Mouse (Mus musculus) neural tube, embryonic 13.5 days (tissue): ENCODE results near the gene Il3. TPM values are rescaled to one million over a fixed set of nuclear protein-coding genes. Genes with fewer than 3 reads are reported as not detected.

Experiments used
- ATAC-seq: fragments of 200-750 bp; cut with Nextera tagmentation; 2 replicates; pipeline ENCODE4 v1.8.0; 2017; ENCODE audit warnings: low read depth, mild to moderate bottlenecking, moderate TSS enrichment, moderate library complexity
- H3K27ac ChIP-seq: fragments of 300-500 bp; sonication (generic); replicated peaks from 2 replicates; pipeline ENCODE4 v1.5.1; 2015; ENCODE audit warnings: moderate library complexity, mild to moderate bottlenecking, inconsistent platforms
- H3K27me3 ChIP-seq: fragments of 300-500 bp; sonication (generic); 2 replicates; pipeline ENCODE4 v1.6.1; 2015; ENCODE audit warnings: mild to moderate bottlenecking, inconsistent platforms
- H3K36me3 ChIP-seq: fragments of 300-500 bp; sonication (generic); 2 replicates; pipeline ENCODE4 v1.6.1; 2015; ENCODE audit warnings: mild to moderate bottlenecking, inconsistent platforms
- H3K4me1 ChIP-seq: fragments of 300-500 bp; sonication (generic); replicated peaks from 2 replicates; pipeline ENCODE4 v1.6.1; 2015; ENCODE audit warnings: inconsistent platforms
- H3K4me2 ChIP-seq: fragments of 300-500 bp; sonication (generic); 2 replicates; pipeline ENCODE4 v1.6.1; 2015; ENCODE audit warnings: inconsistent platforms, mild to moderate bottlenecking, moderate library complexity
- H3K4me3 ChIP-seq: fragments of 300-500 bp; sonication (generic); 2 replicates; pipeline ENCODE4 v1.5.1; 2015; ENCODE audit warnings: mild to moderate bottlenecking, inconsistent platforms
- H3K9ac ChIP-seq: fragments of 300-500 bp; sonication (generic); 2 replicates; pipeline ENCODE4 v1.6.1; 2015; ENCODE audit warnings: moderate library complexity, mild to moderate bottlenecking, inconsistent platforms
- H3K9me3 ChIP-seq: fragments of 300-500 bp; sonication (generic); 2 replicates; pipeline ENCODE4 v1.6.1; 2016; ENCODE audit warnings: inconsistent platforms
- WGBS: fragments of 180-500 bp; shearing (Covaris S2); methylation state at CpG from one replicate; pipeline ENCODE4 v1.1.7; 2015; 5-methylcytosine and 5-hydroxymethylcytosine counted together
- polyA plus RNA-seq: library from polyadenylated mRNA; unstranded; fragments of >200 nt; fragmentation: Nextera tagmentation; extraction: Ambion mirVana; gene quantifications from 2 replicates; pipeline ENCODE4 v1.2.1, GENCODE M21; 2015

The Il3 gene
- polyA plus RNA-seq, 1 experiment from 2014 or later = not detected

DNA sequence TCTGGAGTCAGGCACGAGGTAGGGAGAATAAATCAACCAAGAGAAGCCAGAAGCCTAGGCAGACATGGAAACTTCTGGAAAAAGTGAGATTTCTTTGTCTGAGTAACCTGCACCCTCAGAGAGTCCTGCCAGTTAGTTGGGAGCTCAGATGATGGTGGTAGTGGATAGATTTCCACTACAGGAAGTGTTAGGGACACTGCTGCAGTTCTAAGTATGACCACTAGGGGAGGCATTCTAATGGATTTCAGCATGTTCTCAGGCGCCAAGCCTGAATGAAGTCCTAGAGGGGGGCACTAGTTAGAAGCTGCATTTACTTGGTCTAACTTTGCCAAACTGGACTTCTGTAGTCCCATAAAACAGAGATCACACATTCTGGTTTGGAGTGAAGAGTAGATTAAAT is 2.5 kb downstream of the Il3 start:
- Histone ChIP-seq H3K9me3 (no peaks in the 10 kb centered on the region), H3K9ac (no peak overlapping the region), H3K36me3 (no peaks in the 10 kb centered on the region), H3K4me2 (no peak overlapping the region), H3K27me3 (no peaks in the 10 kb centered on the region), H3K27ac (no peak overlapping the region), H3K4me1 (no peaks in the 10 kb centered on the region), H3K4me3 (no peak overlapping the region)
- no peak for ATAC-seq
- WGBS = 56% methylated on average over 2 of the region's 2 CpGs

DNA sequence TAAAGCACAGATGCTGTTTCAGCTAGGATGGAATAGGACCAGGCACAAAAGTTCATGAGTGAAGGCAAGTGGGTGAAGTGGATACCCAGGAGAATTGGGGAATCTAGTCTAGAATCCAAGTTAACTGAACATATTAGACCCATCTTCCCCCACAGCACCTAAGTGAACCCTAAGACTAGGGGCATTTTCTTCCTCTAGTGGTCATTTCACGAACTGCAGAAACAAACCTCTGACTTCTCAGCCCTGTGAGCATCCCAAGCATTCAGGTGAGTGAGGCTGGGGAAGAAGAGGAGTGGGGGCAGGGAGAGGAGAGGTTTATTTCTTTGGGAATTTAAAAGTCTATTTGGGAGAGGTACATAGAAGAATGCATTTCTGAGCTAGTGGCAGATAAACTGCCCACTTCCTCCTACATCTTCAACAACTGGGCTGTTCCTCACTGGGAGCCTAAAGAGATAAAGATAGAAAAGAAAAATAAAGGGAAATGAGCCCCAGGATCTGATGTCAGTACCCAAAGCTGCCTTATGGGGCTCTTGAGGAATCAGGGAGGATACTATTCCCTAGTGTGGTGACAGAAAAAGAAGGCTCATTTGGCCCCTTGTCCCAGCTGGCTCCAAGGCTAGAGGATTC is 3.6 kb downstream of the Il3 start:
- no peaks in the 10 kb centered on the region for H3K4me1 ChIP-seq
- 21% methylated on average over 1 of the region's 1 CpGs for WGBS

GRCm38 (mm10) chr11:54256624-54257376 is 10.3 kb downstream of the Il3 start:
- no peaks in the 10 kb centered on the region for H3K9me3 ChIP-seq
- H3K4me1 ChIP-seq = no peaks in the 10 kb centered on the region
- H3K27ac ChIP-seq = no peak overlapping the region
- H3K4me2 ChIP-seq = no peak overlapping the region
- 58% methylated on average over 3 of the region's 3 CpGs for WGBS
- no peaks in the 10 kb centered on the region for H3K27me3 ChIP-seq
- ATAC-seq = 0 out of 2 replicates have a peak, but pooled peaks have one; percentile 36
- H3K4me3 ChIP-seq = no peak overlapping the region
- H3K9ac ChIP-seq = 0 out of 2 replicates have a peak overlapping the region, but pooled peaks have one; percentile 8
- no peaks in the 10 kb centered on the region for H3K36me3 ChIP-seq

More for the DNA sequence above, 3.6 kb downstream of the Il3 start:
- Histone ChIP-seq H3K9me3 (no peaks in the 10 kb centered on the region), H3K4me2 (no peak overlapping the region), H3K27ac (no peak overlapping the region), H3K36me3 (no peaks in the 10 kb centered on the region), H3K4me3 (no peak overlapping the region), H3K9ac (no peak overlapping the region), H3K27me3 (no peaks in the 10 kb centered on the region)
- ATAC-seq = no peak

DNA sequence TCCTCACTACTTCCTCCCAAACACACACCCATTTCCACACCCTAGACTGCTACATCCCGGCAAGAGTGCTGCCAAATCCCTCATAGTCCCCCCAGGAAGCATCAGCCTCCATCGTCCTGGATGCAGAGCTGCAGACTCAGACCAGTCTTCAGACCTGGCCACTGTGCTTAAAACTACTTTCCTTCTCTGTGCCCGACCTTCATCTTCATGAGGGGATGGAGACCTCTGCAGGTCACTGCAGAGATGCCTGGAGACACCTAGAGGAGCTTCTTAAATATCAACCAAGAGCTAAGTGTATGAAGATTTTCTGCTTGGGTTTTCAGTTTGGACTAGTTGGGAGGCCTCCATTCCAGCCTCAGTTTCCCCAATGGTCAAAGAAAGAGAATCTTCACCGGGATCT is 13.0 kb downstream of the Il3 start:
- Histone ChIP-seq H3K4me1 (no peaks in the 10 kb centered on the region), H3K36me3 (no peaks in the 10 kb centered on the region), H3K27ac (no peak overlapping the region), H3K4me3 (no peak overlapping the region), H3K4me2 (no peak overlapping the region), H3K27me3 (no peaks in the 10 kb centered on the region), H3K9ac (no peak overlapping the region), H3K9me3 (no peaks in the 10 kb centered on the region)
- WGBS = 57% methylated on average over 4 of the region's 4 CpGs
- ATAC-seq = no peak

DNA sequence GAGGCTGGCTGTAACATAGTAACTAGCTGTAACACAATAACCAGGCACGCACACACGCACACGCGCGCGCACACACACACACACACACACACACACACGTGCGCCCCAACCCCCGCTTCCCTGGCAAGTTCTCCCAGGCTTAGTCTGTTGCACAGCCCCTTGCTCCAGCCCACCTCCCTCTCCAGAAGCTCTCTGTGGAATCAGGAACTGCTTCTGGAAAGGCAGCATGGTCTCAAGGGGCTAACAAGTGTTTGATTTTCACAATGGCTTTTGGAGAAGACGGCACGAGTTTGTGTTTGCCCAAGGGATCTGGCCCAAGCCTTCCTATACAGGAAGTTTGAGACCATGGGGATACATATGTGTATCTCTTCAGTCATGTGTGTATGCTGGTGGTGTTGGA is 16.5 kb downstream of the Il3 start:
- no peak overlapping the region for H3K27ac ChIP-seq
- WGBS = 91% methylated on average over 11 of the region's 11 CpGs
- H3K4me3 ChIP-seq = no peak overlapping the region
- no peak overlapping the region for H3K4me2 ChIP-seq
- H3K9me3 ChIP-seq = no peaks in the 10 kb centered on the region
- no peak overlapping the region for H3K9ac ChIP-seq
- no peaks in the 10 kb centered on the region for H3K27me3 ChIP-seq
- no peaks in the 10 kb centered on the region for H3K36me3 ChIP-seq
- no peak for ATAC-seq
- H3K4me1 ChIP-seq = no peaks in the 10 kb centered on the region

- no peak for ATAC-seq
- H3K4me3 ChIP-seq = no peak overlapping the region
- WGBS = 91% methylated on average over 3 of the region's 3 CpGs
- H3K9ac ChIP-seq = no peak overlapping the region
- no peaks in the 10 kb centered on the region for H3K27me3 ChIP-seq
- H3K9me3 ChIP-seq = no peaks in the 10 kb centered on the region
- no peak overlapping the region for H3K4me2 ChIP-seq
- no peaks in the 10 kb centered on the region for H3K36me3 ChIP-seq
- H3K27ac ChIP-seq = no peak overlapping the region
- H3K4me1 ChIP-seq = no peaks in the 10 kb centered on the region
Measured at GRCm38 (mm10) chr11:54249748-54250147, 17.3 kb downstream of the Il3 start.

- no peaks in the 10 kb centered on the region for H3K4me1 ChIP-seq
- H3K9me3 ChIP-seq = no peaks in the 10 kb centered on the region
- H3K27me3 ChIP-seq = no peaks in the 10 kb centered on the region
- no peak within 1 kb of the TSS for H3K9ac ChIP-seq
- H3K36me3 ChIP-seq = no peaks in the 10 kb centered on the region
- ATAC-seq = no peak
- WGBS = 73% methylated on average over 11 of the region's 11 CpGs
- no peak within 1 kb of the TSS for H3K27ac ChIP-seq
- H3K4me3 ChIP-seq = no peak within 1 kb of the TSS
- H3K4me2 ChIP-seq = no peak within 1 kb of the TSS
Measured at GRCm38 (mm10) chr11:54248940-54249717, 17.9 kb downstream of the Il3 start, which contains the start of gene Csf2. Csf2 (minus strand) TSS chr11:54249667.

GRCm38 (mm10) chr11:54247251-54247950 is 19.7 kb downstream of the Il3 start:
- no peak for ATAC-seq
- no peaks in the 10 kb centered on the region for H3K9me3 ChIP-seq
- H3K27me3 ChIP-seq = no peaks in the 10 kb centered on the region
- no peak overlapping the region for H3K4me2 ChIP-seq
- no peaks in the 10 kb centered on the region for H3K36me3 ChIP-seq
- 78% methylated on average over 10 of the region's 10 CpGs for WGBS
- no peak overlapping the region for H3K4me3 ChIP-seq
- H3K27ac ChIP-seq = no peak overlapping the region
- no peaks in the 10 kb centered on the region for H3K4me1 ChIP-seq
- no peak overlapping the region for H3K9ac ChIP-seq

GRCm38 (mm10) chr11:54244465-54244864 is 22.6 kb downstream of the Il3 start:
- no peaks in the 10 kb centered on the region for H3K4me1 ChIP-seq
- H3K36me3 ChIP-seq = no peaks in the 10 kb centered on the region
- H3K27ac ChIP-seq = no peak overlapping the region
- WGBS = 83% methylated on average over 6 of the region's 6 CpGs
- H3K27me3 ChIP-seq = no peaks in the 10 kb centered on the region
- no peak overlapping the region for H3K9ac ChIP-seq
- H3K4me3 ChIP-seq = no peak overlapping the region
- H3K4me2 ChIP-seq = no peak overlapping the region
- no peak for ATAC-seq
- H3K9me3 ChIP-seq = no peaks in the 10 kb centered on the region

DNA sequence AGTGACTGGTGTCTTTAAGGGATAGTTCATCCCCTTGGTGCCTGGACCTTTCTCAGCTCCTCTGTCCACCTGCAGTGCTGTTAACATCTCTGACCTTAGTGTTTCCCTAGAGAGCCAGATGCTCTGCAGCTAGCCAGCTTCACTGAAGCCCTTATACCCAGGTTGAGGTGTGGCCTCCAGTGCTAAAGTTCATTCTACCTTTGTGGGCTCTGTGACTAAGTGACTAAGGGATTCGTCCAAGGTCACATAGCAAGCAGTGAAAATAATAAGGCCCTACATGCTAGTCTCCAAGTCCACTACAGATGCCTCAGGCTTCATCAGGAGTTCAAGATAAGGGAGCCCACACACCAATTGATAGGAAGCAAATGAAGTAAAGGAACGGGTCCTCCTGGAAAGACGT is 24.6 kb downstream of the Il3 start:
- no peak overlapping the region for H3K9ac ChIP-seq
- 95% methylated on average over 3 of the region's 3 CpGs for WGBS
- no peaks in the 10 kb centered on the region for H3K9me3 ChIP-seq
- H3K36me3 ChIP-seq = no peaks in the 10 kb centered on the region
- H3K4me3 ChIP-seq = no peak overlapping the region
- H3K27me3 ChIP-seq = no peaks in the 10 kb centered on the region
- H3K27ac ChIP-seq = no peak overlapping the region
- ATAC-seq = no peak
- no peaks in the 10 kb centered on the region for H3K4me1 ChIP-seq
- no peak overlapping the region for H3K4me2 ChIP-seq

- no peak for ATAC-seq
- Histone ChIP-seq H3K4me3 (no peak overlapping the region), H3K27me3 (no peaks in the 10 kb centered on the region), H3K9me3 (no peaks in the 10 kb centered on the region), H3K4me2 (no peak overlapping the region), H3K9ac (no peak overlapping the region), H3K36me3 (no peaks in the 10 kb centered on the region), H3K27ac (no peak overlapping the region), H3K4me1 (no peaks in the 10 kb centered on the region)
- 80% methylated on average over 2 of the region's 2 CpGs for WGBS
Measured at GRCm38 (mm10) chr11:54236939-54237338, 30.1 kb downstream of the Il3 start.

DNA sequence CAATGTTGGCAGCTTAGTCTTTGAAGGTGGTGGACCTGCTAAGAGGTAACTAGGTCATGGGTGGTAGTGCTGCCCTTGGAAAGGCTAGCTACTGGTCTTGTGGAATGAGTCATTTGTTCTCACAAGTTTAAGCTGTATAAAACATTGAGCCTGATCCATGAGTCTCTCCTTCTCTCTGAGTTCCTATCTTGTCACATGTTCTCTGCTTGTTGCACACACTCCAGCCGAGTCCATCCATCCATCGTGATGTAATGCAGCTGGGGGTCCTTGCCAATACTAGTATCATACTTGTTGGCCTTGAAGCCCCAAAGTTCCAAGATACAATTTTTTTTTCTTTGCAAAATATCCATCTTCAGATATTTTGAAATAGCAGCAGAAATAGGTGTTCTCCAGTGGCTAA is 39.6 kb downstream of the Il3 start:
- ATAC-seq = no peak
- Histone ChIP-seq H3K4me2 (no peak overlapping the region), H3K9ac (no peak overlapping the region), H3K9me3 (no peaks in the 10 kb centered on the region), H3K4me3 (no peak overlapping the region), H3K36me3 (no peaks in the 10 kb centered on the region), H3K27ac (no peak overlapping the region), H3K27me3 (no peaks in the 10 kb centered on the region), H3K4me1 (no peaks in the 10 kb centered on the region)
- 91% methylated on average over 2 of the region's 2 CpGs for WGBS
